Mouse (Mus musculus) left cerebral cortex, postnatal 25 days (tissue): ENCODE results near the gene Tarbp1. TPM values are rescaled to one million over a fixed set of nuclear protein-coding genes. Genes with fewer than 3 reads are reported as not detected.

ENCODE experiments used
- total RNA-seq, 2 experiments: library from RNA; stranded (reverse); gene quantifications; 2 replicates each; pipeline ENCODE4 v1.2.3; 2021

Tarbp1 gene
- total RNA-seq, 2 experiments from 2014 or later = 3.6 to 4.2 TPM

Other genes starting within 250 kb of the Tarbp1 start
- gene Slc35f3, start 176.5 kb downstream of the Tarbp1 start, total RNA-seq = 10 to 100 TPM; 33.8 to 36.3 TPM
- 10 to 100 TPM; 24.1 to 30.6 TPM for gene Coa6, start 52.5 kb downstream of the Tarbp1 start, total RNA-seq
- gene Irf2bp2, start 118.9 kb upstream of the Tarbp1 start, total RNA-seq = 10 to 100 TPM; 55.5 to 62.7 TPM